Mouse (Mus musculus) right cerebral cortex, adult 2 months (tissue): ENCODE measurements at regions not wholly inside any gene's neighbourhood (a gene's known extent, or its start where the extent isn't known, plus 50 kb on each side); places are given as distances from the start of the nearest gene placed in this dataset.

Experiments used
- DNase-seq, 2 experiments: peaks; one replicate each; pipeline ENCODE4 v3.0.0; 2021 to 2022; ENCODE audit warnings: low spot score in 2 of 2

- no peak for DNase-seq
These were observed 155.5 kb downstream of the Cog6 start for GRCm38 (mm10) chr3:52861538-52861937.

GRCm38 (mm10) chr3:52859848-52860247, 157.2 kb downstream of the Cog6 start:
- no peak for DNase-seq

- DNase-seq, result no peak
These were observed 157.7 kb downstream of the Cog6 start for GRCm38 (mm10) chr3:52859266-52859825.

GRCm38 (mm10) chr3:52858259-52858658, 158.8 kb downstream of the Cog6 start:
- no peak for DNase-seq

GRCm38 (mm10) chr3:52857076-52857475, 160.0 kb downstream of the Cog6 start:
- DNase-seq, result no peak

GRCm38 (mm10) chr3:52854560-52854959, 162.5 kb downstream of the Cog6 start:
- no peak for DNase-seq

GRCm38 (mm10) chr3:52853126-52853525, 163.9 kb downstream of the Cog6 start:
- DNase-seq, result no peak

- DNase-seq, result no peak
These were observed 171.9 kb downstream of the Cog6 start for GRCm38 (mm10) chr3:52845166-52845565.

- peak; percentile 80 to 82 for DNase-seq
These were observed 173.0 kb downstream of the Cog6 start for GRCm38 (mm10) chr3:52843998-52844397.

- DNase-seq, result no peak
These were observed 174.1 kb downstream of the Cog6 start for GRCm38 (mm10) chr3:52842866-52843425.

- no peak for DNase-seq
These were observed 176.7 kb downstream of the Cog6 start for GRCm38 (mm10) chr3:52840160-52840953.

GRCm38 (mm10) chr3:52838020-52838419, 179.0 kb downstream of the Cog6 start:
- DNase-seq, result no peak

- DNase-seq, result peak in 1 of 2 experiments; percentile 6
These were observed 179.5 kb downstream of the Cog6 start for GRCm38 (mm10) chr3:52837527-52837926.

GRCm38 (mm10) chr3:52836780-52837179, 180.3 kb downstream of the Cog6 start:
- no peak for DNase-seq

- no peak for DNase-seq
These were observed 184.6 kb downstream of the Cog6 start for GRCm38 (mm10) chr3:52832421-52832820.

GRCm38 (mm10) chr3:52831986-52832385, 185.1 kb downstream of the Cog6 start:
- no peak for DNase-seq

- DNase-seq, result no peak
These were observed 186.9 kb downstream of the Cog6 start for GRCm38 (mm10) chr3:52830101-52830500.

GRCm38 (mm10) chr3:52829069-52829468, 188.0 kb downstream of the Cog6 start:
- DNase-seq, result no peak

GRCm38 (mm10) chr3:52828473-52828872, 188.6 kb downstream of the Cog6 start:
- DNase-seq, result no peak

- DNase-seq, result no peak
These were observed 194.2 kb downstream of the Cog6 start for GRCm38 (mm10) chr3:52822848-52823247.

- DNase-seq, result no peak
These were observed 195.6 kb downstream of the Cog6 start for GRCm38 (mm10) chr3:52821450-52821849.

GRCm38 (mm10) chr3:52818401-52818800, 198.6 kb downstream of the Cog6 start:
- DNase-seq, result no peak

GRCm38 (mm10) chr3:52817416-52817815, 199.6 kb downstream of the Cog6 start:
- DNase-seq, result no peak
